17 mouse cellular contexts compared by ENCODE assay signal in genomic region chr10:60245635-60246034, GRCm38 (mm10). TPM values are rescaled to one million over a fixed set of nuclear protein-coding genes. Genes with fewer than 3 reads are reported as not detected.
DNase-seq lines count a peak whose midpoint lies in the region; ATAC-seq and TF ChIP-seq lines count a peak whose summit lies in the region.
"Had no signal": no experiment of that assay in that cellular context is flagged by ENCODE, and none has a peak within 500 bp of the region (broad histone marks: within the 10 kb centered on the region; RNA-seq: fewer than 3 reads in every experiment).

No protein-coding gene starts in this region.

- no peak overlapping the region for H3K4me3 ChIP-seq in hindbrain, postnatal 0 days (ENCODE audit: low read length)
- H3K4me3 ChIP-seq: embryonic facial prominence, embryonic 10.5 days; embryonic facial prominence, embryonic 13.5 days; erythroblast, embryonic 14.5 days; forebrain, embryonic 13.5 days; gastrocnemius, adult 2 months; hindbrain, embryonic 12.5 days; hindbrain, embryonic 15.5 days had no signal

- H3K4me2 ChIP-seq in hindbrain, postnatal 0 days (ENCODE audit: low read depth, low read length) = no peak overlapping the region
- H3K4me2 ChIP-seq: embryonic facial prominence, embryonic 13.5 days; forebrain, embryonic 13.5 days; heart, embryonic 11.5 days; hindbrain, embryonic 12.5 days; hindbrain, embryonic 15.5 days had no signal

- no peak for TF ChIP-seq CTCF in hindbrain, postnatal 0 days (IDR thresholded peaks at IDR 0.05; ENCODE audit: low read depth)

- H3K27me3 ChIP-seq in hindbrain, postnatal 0 days (ENCODE audit: insufficient read depth, low read length) = no peaks in the 10 kb centered on the region
- H3K27me3 ChIP-seq: embryonic facial prominence, embryonic 13.5 days; forebrain, embryonic 13.5 days; hindbrain, embryonic 12.5 days; hindbrain, embryonic 15.5 days; Patski had no signal

- no peak overlapping the region for H3K27ac ChIP-seq in hindbrain, postnatal 0 days
- H3K27ac ChIP-seq: embryonic facial prominence, embryonic 10.5 days; embryonic facial prominence, embryonic 13.5 days; forebrain, embryonic 13.5 days; gastrocnemius, adult 2 months; hindbrain, embryonic 12.5 days; hindbrain, embryonic 15.5 days had no signal

- H3K9ac ChIP-seq in hindbrain, postnatal 0 days (replicated peaks; ENCODE audit: low read length) = no peak overlapping the region
- H3K9ac ChIP-seq: embryonic facial prominence, embryonic 13.5 days; forebrain, embryonic 13.5 days; hindbrain, embryonic 12.5 days; hindbrain, embryonic 15.5 days had no signal

- no peaks in the 10 kb centered on the region for H3K36me3 ChIP-seq in hindbrain, postnatal 0 days (ENCODE audit: insufficient read depth, low read length)
- H3K36me3 ChIP-seq: embryonic facial prominence, embryonic 10.5 days; embryonic facial prominence, embryonic 13.5 days; G1E; hindbrain, embryonic 12.5 days; hindbrain, embryonic 15.5 days had no signal

- 79% methylated on average over 7 of the region's 7 CpGs for WGBS in hindbrain, postnatal 0 days

- no peak for ATAC-seq in cerebellum, adult (ENCODE audit: insufficient number of reproducible peaks, low FRiP score, low TSS enrichment)
- no peak for ATAC-seq in hindbrain, postnatal 0 days

- DNase-seq in cerebellum, adult 9-10 months = peak; percentile 19
- peak; percentile 26 for DNase-seq in kidney, postnatal 10 days
- no peak for DNase-seq in kidney, adult 9 months
- peak; percentile 65 for DNase-seq in testis, postnatal 10 days (ENCODE audit: low spot score)
- DNase-seq in testis, postnatal 14 days (ENCODE audit: low spot score) = no peak
- DNase-seq in hindbrain, postnatal 0 days (ENCODE audit: low spot score) = no peak

- no peaks in the 10 kb centered on the region for H3K4me1 ChIP-seq in hindbrain, postnatal 0 days (ENCODE audit: insufficient read depth, low read length)
- H3K4me1 ChIP-seq: embryonic facial prominence, embryonic 10.5 days; embryonic facial prominence, embryonic 13.5 days; forebrain, embryonic 13.5 days; hindbrain, embryonic 15.5 days had no signal

- H3K9me3 ChIP-seq in hindbrain, postnatal 0 days (ENCODE audit: low read length) = no peaks in the 10 kb centered on the region
- H3K9me3 ChIP-seq: embryonic facial prominence, embryonic 10.5 days; embryonic facial prominence, embryonic 13.5 days; G1E; hindbrain, embryonic 12.5 days; hindbrain, embryonic 15.5 days had no signal

RNA-seq across cellular contexts. Expression of gene Chst3, which starts 26.6 kb away (rescaled TPM):
- total RNA-seq in hindbrain, postnatal 0 days (2014; rRNA removed) = 7.2 and 10.0 TPM in 2 replicates
- polyA plus RNA-seq in hindbrain, postnatal 0 days (2015; fragmentation: Nextera tagmentation; extraction: Ambion mirVana) = 0.89 and 0.96 TPM in 2 replicates
- polyA plus RNA-seq: erythroblast, embryonic 14.5 days; G1E had no signal

RNA-seq across cellular contexts. Expression of gene Psap, which starts 31.8 kb away (rescaled TPM):
- 768 and 845 TPM in 2 replicates for total RNA-seq in hindbrain, postnatal 0 days (2014; rRNA removed)
- polyA plus RNA-seq in hindbrain, postnatal 0 days (2015; fragmentation: Nextera tagmentation; extraction: Ambion mirVana) = 277 and 281 TPM in 2 replicates

Comparison
In these comparisons a context has a peak if more than half of its experiments do, and no peak if none do; other contexts are left out.
1. DNase-seq: peak in cerebellum, adult 9-10 months (single experiment), kidney, postnatal 10 days (single experiment) and testis, postnatal 10 days (single experiment); none in kidney, adult 9 months (single experiment), testis, postnatal 14 days (single experiment) and hindbrain, postnatal 0 days (single experiment).